Mouse (Mus musculus) left cerebral cortex, postnatal 4 days (tissue): ENCODE measurements around the gene Rpl6. TPM values are rescaled to one million over a fixed set of nuclear protein-coding genes. Genes with fewer than 3 reads are reported as not detected.

ENCODE experiments used
- DNase-seq: peaks from one replicate; pipeline ENCODE4 v3.0.0-alpha.2; 2022
- intact Hi-C: fragments of 180-260 bp; cut with DNase I; formaldehyde crosslinking; loops from one replicate; pipeline ENCODE4 v1.15.1; 2025
- total RNA-seq, 2 experiments: library from RNA; stranded (reverse); gene quantifications; 2 replicates each; pipeline ENCODE4 v1.2.3; 2021

Rpl6 gene
- total RNA-seq, result 100 to 1,000 TPM; 639 to 650 TPM

DNA sequence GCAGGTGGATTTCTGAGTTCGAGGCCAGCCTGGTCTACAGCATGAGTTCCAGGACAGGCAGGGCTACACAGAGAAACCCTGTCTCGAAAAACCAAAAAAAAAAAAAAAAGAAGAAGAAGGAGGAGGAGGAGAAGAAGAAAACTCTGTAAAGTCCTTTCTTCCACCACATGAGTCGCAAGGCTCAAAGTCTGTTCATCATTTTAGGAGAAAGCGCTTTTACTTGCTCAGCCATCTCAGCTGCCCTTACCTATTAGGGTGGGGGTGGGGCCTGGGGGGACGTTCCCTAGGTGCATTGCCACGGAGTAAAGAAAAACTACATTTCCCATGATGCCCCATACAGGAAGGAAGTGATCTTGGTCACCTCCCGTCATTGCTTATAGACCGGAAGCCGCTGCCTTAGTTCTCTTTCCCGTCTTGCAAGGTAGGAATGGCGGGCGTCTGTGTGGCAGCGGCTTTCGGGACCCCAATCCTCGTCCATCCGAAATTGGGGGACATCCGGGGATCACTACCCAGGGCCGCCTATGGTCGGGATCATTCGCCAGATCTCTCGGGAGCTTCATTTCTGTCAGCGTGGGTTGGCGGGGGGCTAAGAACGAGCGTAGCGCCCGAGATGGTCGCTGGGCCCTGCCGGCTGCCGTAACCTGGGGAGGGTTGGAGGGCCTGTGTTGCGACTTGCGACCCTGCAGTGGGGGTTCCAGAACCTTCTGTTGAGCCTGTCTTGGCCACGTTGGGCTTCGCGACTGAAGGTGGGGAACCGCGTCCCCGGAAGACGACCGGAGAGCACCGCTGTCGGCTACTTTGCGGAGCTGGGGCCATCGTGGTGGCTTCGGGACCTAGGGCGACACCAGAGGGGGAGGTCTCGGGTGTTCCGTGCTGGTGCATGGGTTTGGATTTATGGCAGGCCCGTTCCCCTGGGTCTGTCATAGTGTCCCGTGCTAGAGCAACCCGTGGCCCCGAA, at the start of gene Rpl6:
TSS of gene Rpl6 (plus strand) at position 350 of the 958 bp plus-strand sequence.
- peak; percentile 74 for DNase-seq
- intact Hi-C loops, result loop anchor here (5.0 kb wide), 1 partner anchor 178 kb away; no protein-coding TSS in a partner anchor

DNA sequence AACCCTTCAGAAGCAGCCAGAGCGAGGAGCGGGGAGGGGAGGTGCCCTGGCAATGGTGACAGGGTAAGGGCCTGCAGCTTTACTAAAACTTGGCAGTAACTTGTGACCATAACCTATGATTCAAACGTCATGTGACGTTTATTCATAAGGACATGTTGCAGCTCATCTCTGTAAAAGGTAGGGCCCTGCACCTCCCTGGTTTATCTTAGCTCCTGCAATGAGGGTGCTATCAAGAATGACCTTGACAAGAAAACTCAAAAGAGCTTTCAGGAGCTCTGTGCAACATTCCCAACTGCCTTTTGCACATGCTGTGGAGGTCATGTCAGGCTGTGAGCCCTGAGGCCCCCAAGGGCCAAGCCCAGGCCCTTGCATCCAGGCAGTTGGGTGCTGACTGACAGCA, 48.2 kb upstream of the Rpl6 start:
- no peak for DNase-seq
- intact Hi-C loops, result no loop called here

DNA sequence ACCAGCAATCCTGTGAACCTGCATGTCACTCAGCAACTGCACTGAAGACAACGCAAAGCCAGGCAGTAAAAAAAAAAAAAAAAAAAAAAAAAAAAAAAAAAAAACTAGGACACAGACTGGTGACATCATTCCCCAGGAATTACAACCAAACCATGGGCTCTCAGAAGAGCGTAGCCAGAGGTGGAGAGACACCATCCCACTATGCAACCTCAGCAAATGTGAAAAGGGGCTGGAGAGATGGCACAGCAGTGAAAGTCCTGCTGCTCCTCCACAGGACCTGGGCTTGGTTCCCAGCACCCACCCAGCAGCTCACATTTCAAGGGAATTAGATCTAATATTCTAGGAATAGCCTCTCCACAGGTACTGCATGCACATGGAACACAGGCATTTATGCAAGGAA, 47.3 kb upstream of the Rpl6 start:
- no peak for DNase-seq
- intact Hi-C loops, result no loop called here

DNA sequence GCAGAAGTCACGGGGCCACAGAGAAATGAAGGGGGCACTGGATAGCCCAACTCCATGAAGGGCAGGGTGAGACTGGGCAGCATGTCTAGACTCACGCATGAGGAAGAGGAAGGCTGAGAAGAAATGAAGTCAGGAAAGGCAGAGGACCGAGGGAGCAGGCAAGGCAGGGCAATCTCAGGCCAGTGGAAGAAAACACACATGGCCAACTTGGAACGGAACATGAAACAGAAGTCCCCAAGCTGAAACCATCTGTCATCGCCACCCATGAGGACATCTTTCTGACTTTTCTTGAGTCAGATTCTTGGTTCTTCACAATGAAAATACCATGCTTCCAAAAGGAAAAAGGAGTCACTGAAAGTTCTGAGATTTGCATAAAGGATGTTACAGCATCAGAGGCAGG, 46.8 kb upstream of the Rpl6 start:
- intact Hi-C loops, result no loop called here

DNA sequence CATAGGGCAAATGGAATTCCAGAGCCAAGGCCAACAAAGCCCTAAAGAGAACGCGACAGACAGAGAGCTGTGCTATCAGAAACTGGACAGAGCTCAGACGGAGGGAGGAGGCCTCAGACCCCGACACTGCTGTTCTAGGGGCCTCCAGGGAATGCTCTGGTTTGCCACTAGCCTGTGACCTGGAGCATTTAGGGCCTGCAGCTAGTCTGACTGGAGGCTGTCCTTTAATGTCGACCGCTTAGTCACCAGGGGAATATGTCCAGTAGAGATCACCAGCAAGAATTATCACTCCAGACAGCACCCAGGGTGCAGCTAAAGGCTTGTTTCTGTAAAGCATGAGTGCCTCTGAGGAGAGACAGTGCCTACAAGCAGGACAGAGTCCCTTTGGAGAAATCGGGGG, 45.3 kb upstream of the Rpl6 start:
- DNase-seq, result no peak
- intact Hi-C loops, result no loop called here

More for the DNA sequence above, 46.8 kb upstream of the Rpl6 start:
- DNase-seq, result no peak

DNA sequence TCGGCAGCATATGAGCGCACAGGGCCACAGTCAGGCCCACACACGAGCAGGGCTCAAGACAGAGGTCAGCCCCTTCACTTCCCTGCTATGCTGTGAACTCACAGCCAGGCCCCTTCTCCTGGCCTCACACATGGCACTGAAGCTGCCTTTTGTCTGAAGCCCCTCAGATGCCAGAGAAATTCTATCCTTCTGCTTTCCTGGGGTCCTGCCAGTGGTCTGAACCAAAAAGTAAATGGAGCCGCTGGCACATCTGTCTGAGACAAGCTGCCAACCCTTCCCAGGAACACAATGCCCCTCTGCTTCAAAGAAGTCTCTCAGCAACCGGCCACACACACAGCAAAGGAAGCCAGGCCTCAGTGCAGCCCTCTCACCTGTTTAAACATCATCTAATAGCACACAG, 42.0 kb upstream of the Rpl6 start:
- intact Hi-C loops, result no loop called here
- peak; percentile 43 for DNase-seq

DNA sequence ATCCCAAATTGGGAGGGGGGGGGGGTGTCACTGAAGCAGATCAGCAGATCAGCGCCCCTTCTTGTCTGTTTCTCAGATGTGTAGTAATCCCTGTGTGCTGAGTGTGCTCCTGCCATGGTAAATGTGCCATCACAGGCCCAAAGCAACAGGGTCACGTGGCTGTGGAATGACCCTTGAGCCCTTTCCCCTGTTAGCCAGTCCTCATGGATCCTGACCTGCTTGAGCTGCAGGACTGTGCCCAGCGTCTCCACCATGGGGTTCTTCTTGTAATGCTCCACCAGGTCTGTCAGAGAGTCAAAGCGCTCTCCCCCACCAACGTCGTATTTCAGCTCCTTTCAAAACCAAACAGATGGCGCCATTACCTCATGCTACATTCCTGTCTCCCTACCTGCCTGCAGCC, 41.4 kb upstream of the Rpl6 start:
- no peak for DNase-seq
- intact Hi-C loops, result no loop called here

DNA sequence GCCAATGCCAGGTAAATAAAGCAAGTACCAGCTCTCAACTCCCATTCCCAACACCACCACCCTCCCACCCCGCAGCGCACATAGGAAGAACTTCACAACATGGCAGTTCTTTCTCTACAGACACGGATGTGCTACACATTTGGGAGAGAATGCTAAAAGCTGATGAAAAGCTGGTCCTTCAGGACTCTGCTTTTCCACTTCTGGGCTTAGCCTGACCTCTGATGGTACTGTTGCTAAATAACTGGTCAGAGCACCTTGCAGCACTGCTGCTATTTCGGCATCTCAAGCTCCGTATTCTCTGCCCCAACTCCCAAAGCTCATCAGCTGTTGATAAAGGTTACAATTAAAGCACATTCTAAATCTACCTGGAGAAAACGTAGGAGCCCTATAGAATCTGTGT, 37.4 kb upstream of the Rpl6 start:
- DNase-seq, result no peak
- intact Hi-C loops, result no loop called here

DNA sequence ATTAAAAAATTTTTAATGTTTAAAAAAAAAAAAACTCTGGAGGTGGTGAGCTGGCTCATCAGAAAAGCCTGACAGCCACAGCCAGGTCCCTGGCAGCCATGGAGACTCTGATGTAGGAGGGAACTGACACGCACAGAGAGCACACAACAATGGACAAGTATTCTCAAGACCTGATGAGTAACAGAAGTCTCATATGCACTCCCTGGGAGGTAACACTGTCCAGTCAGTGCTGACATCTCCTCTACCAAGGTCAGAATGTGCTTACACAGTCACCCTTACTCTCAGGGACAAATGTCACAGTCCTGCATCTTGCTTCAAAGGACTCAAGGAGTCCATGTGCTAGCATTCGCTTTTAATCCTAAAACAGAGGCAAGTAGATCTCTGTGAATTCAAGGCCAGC, 34.7 kb upstream of the Rpl6 start:
- intact Hi-C loops, result no loop called here
- DNase-seq, result no peak

DNA sequence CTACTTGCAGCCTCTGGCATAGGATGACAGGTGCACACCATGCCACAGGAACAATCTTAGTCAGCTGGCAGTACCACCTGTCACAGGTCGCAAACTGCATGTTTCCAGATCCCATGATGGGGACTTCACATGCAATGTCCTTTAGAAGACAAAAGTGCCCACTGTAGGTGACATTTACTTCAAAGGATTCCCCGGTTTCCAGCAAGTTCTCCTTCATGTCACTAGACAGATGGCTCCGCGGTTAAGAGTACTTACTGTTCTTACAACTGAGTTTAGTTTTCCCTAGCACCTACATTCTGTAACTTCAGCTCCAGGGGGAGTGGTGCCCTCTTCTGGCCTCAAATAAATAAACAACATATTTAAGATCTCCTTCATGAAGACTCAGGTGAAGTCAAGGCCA, 31.4 kb upstream of the Rpl6 start:
- DNase-seq, result no peak
- intact Hi-C loops, result loop anchor here (10.0 kb wide), 1 partner anchor 218 kb away; no protein-coding TSS in a partner anchor

DNA sequence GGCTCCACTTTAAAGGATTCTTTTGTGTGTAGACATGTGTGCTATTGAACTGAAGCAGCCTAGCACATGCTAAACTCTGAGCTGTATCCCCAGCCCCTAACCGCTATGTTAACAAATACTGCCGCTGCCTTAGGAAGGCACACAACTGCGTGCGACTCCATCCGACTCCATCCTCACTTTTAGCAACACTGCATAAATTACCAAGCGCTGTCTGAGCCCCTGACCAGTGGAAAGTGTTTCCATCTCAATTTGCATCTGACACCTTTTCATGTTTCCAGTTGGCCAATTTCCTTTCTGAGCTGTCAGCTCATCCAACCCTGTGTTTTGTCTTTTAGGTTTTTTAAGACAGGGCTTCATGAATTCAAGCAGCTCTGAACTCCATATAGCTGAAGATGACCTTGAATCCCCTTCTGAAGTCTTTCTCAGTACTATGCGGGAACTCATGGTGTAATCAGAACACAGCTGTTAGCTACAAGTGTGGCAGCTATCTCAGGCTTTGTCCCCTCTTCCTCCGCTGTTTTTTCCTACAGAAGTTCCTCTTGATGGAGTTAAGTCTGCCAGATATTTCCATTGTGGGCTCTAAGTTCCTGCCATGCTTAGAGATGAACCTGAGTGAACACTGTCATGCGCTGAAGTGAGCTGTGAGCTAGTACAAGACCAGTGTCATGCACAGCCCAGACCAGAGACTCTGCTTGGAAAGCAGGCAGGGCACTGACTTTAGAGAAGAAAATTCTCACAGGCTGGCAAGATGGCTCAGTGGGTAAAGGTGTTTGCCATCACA, 25.0 kb upstream of the Rpl6 start:
- no peak for DNase-seq
- intact Hi-C loops, result loop anchor here (10.0 kb wide), 1 partner anchor 224 kb away; no protein-coding TSS in a partner anchor

DNA sequence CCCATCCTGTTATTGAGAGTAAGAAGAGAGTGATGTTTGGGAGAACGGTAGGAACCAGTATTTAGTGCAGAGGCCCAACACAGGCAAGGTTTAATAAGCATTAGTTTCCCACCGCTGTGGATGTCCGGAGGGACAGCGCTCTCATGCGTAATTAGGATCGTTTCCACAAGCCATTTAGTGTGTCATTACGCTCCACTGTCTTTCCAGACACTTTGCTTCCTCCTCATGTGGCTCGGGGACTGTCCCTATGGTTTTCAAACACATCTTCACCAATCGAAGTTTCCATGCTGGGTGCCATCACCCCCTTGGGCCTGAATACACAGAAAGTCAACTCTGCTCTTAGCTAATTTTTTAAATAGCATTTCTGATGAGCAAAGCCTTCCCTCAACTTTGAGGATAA, 21.0 kb upstream of the Rpl6 start:
- no peak for DNase-seq
- intact Hi-C loops, result no loop called here

DNA sequence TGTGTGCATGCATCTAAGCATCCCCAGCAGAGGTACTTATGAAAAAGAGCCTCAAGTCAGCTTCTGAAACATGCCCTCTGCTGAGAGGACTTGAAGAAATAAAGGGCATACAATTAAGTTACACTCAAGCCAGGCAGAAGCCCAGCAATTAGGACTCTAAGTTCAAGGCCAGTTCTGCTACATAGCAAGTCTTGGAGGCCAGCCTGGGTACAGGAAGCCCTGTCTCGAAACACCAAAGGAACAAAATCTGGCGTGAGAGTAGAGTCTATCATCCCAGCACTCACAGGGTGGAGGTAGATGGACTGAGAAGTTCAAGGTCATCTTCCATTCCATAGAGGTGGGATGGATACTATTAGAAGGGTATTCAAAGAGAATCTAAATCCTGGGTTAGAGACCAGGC, 19.9 kb upstream of the Rpl6 start:
- DNase-seq, result no peak
- intact Hi-C loops, result no loop called here

DNA sequence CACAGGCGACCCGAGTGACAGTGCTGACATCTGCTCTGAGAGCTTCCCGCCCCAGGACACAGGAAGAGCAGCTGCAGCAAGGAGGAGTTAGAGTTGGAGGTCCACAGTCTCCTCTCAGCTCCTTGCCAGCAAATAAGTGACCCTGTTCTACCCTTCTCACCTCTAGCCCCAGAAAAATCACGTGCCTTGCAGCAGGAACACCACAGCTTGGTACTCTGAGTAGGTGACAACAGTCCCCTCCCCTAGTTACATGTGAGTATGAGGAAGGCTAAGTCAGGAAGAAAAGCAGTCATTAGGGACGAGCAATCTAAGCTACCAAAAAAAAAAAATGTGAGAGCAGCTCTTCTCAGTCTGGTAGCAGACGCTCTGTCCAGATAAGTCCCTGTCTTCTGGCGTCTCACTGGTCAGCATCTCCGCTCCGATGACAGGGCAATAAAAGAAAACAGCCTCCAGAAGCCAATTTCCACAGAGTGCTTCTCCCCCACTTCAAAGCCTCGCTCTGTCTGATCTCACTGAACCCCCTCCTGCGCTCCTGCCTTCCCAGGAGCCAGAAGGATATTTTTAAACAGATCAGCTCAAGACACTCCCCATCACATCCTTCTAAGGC, 19.2 kb upstream of the Rpl6 start:
- DNase-seq, result peak; percentile 28
- intact Hi-C loops, result no loop called here

DNA sequence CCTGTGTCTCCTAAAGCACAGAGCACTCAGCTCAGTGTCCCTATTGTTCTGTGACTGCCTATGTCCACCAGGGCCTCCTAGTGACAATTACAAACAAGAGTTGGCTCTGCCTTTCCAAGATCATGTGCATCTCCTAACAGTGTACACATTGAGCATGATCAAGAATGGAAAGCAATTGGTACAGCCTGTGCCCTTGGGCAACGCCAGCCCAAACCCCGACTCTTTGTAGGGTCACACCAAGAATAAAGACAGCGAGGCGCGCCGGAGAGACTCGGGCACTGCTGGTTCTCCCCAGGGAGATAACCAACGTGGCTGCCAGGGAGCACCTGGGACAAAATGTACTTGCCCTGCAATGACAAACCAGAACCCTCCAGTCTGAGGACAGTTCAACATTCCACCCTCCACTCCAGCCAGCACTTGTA, 16.7 kb upstream of the Rpl6 start:
- DNase-seq, result no peak
- intact Hi-C loops, result no loop called here

DNA sequence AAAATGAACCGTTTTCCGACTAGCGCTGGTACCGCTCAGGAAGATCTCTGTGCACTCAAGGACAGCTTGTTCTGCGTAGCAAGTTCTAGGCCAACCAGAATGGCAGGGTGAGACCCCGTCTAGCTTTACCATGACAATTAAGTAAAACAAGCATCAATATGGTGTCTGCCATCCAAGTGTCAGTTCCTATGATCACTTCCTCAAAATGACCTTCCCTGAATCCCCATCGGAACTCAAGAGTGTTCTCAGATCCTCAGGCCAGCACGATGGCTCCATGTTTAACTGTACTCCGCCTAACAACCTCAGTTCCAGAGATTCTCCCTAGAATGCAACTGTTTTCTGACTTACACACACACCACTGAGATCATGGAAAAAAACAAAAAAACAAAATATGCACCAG, 16.0 kb upstream of the Rpl6 start:
- DNase-seq, result no peak
- intact Hi-C loops, result no loop called here

DNA sequence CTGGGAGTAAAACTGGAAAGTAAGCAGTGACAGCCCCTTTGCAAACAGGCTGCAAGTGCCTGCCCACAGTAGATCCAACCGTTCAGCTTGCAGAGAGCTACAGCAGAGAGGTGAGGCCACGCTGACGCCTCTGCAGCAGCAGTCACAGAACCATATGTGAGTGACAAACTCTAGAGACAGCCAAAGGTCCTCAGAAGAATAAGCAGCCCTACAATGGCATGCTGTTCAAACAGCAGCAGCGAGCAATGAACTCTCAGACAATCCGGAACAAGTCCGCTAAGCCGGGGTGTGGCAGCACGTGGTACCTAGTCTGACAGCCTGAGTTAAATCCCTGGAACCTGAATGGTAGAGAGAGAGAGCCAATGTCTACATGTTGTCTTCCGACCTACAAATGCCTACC, 15.1 kb upstream of the Rpl6 start:
- intact Hi-C loops, result no loop called here
- no peak for DNase-seq

DNA sequence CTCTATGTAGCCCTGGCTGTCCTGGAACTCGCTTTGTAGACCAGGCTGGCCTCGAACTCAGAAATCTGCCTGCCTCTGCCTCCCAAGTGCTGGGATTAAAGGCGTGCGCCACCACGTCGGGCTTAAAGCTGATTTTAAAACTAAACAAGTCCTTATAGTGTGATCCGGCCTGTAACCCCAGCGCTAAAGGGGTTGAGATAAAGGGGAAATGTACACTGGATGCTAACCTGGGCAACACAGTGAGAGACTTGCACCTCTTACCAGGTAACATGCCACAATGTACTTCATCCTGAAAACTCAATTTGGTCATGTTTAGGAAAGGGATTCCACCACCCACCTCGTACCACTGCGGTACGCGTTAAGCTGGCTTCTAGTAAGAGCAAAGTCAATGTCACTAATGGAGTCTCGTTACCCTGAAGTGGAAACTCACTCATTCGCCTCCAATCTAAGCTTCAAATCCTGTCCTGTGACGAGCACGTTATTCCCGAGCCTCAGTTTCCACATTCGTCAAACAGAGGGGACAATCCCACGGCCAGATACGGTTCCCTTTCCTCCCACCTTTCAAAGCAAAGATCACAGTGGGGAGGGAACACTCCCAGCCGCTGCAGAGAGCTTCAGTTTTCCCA, 14.0 kb upstream of the Rpl6 start:
- intact Hi-C loops, result no loop called here
- no peak for DNase-seq

DNA sequence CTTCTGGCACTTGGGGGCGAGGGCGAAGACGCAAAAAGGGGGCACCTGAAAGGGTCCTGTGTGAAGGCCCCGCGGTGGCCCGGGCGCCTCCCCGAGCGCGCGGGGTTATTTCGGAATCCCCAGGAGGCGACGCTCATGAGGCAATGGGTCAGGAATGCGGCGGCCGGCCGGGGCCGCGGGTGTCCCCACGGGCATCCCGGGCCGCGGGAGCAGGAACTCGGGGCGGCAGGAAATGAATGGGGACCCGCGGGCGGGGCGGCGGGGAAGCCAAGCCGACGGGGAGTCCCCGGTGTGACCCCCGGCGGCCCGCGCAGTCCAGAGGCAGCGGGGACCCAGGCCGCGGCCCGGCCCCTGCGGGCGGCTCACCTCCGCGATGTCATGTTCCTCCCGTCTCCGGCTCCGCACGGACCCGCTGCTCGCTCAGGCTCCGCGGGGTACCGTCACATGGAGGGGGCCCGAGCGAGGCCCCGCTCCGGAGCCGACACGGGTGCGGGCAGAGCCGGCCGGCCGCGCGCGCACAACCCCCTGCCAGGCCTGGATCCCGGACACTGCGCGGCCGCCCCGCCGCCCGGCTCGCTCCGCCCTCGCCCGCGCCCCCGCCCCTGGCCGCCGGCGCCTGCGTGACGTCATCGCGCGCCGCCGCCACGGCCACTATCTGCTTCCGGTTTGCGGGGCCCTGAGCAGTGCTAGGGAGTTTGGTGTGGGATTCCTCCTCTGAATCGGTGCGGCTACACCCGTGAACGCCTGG, 13.3 kb upstream of the Rpl6 start, which contains the start of gene Ptpn11:
TSS of gene Ptpn11 (minus strand) at position 562 of the 748 bp plus-strand sequence.
- peak; percentile 90 for DNase-seq
- intact Hi-C loops, result no loop called here

DNA sequence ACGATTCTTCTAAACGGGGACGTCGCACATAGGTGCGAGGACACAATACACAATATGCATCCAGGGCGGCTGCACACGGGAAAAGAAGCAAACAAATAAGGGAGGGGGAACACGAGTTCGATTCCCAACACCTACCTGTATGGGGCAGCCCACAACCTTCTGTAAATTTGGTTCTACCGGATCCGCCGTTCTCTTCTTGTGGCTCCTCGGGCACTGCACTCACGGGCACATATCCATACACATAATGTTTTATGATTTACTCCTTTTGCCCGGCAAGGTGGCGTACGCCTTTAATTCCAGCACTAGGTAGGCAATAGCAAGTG, 12.7 kb upstream of the Rpl6 start:
- DNase-seq, result no peak
- intact Hi-C loops, result no loop called here
